Mouse (Mus musculus) stomach, embryonic 14.5 days (tissue): ENCODE data around the gene Hist1h2bf. TPM values are rescaled to one million over a fixed set of nuclear protein-coding genes. Genes with fewer than 3 reads are reported as not detected.
"Not testable (repeated sequence)": the region's sequence is repeated elsewhere in the genome, so short reads cannot be mapped to it uniquely, and the experiment has no call there.

Experiments used
- ATAC-seq: fragments of 200-750 bp; cut with Nextera tagmentation; 2 replicates; pipeline ENCODE4 v1.8.0; 2017; ENCODE audit warnings: low read depth, moderate TSS enrichment; ENCODE audit not compliant: insufficient number of reproducible peaks, insufficient read depth, low FRiP score
- H3K27ac ChIP-seq: fragments of 300-500 bp; sonication (generic); 2 replicates; pipeline ENCODE4 v1.5.1; 2014; ENCODE audit warnings: mild to moderate bottlenecking, low read length, moderate library complexity, mixed read lengths
- H3K27me3 ChIP-seq: fragments of 300-500 bp; sonication (generic); 2 replicates; pipeline ENCODE4 v1.6.1; 2014; ENCODE audit warnings: low read length, control low read depth, mixed read lengths; ENCODE audit not compliant: control insufficient read depth, insufficient read depth
- H3K36me3 ChIP-seq: fragments of 300-500 bp; sonication (generic); 2 replicates; pipeline ENCODE4 v1.6.1; 2014; ENCODE audit warnings: mild to moderate bottlenecking, control low read depth, low read length, moderate library complexity, mixed read lengths; ENCODE audit not compliant: control insufficient read depth, insufficient read depth
- H3K4me1 ChIP-seq: fragments of 300-500 bp; sonication (generic); 2 replicates; pipeline ENCODE4 v1.6.1; 2014; ENCODE audit warnings: low read length, control low read depth, mixed read lengths; ENCODE audit not compliant: control insufficient read depth, insufficient read depth
- H3K4me2 ChIP-seq: fragments of 300-500 bp; sonication (generic); replicated peaks from 2 replicates; pipeline ENCODE4 v1.6.1; 2014; ENCODE audit warnings: low read depth, low read length, control low read depth
- H3K4me3 ChIP-seq: fragments of 300-500 bp; sonication (generic); 2 replicates; pipeline ENCODE4 v1.5.1; 2014; ENCODE audit warnings: low read depth, low read length, control low read depth
- H3K9ac ChIP-seq: fragments of 300-500 bp; sonication (generic); replicated peaks from 2 replicates; pipeline ENCODE4 v1.6.1; 2014; ENCODE audit warnings: low read depth, mild to moderate bottlenecking, control low read depth, low read length, moderate library complexity, mixed read lengths
- H3K9me3 ChIP-seq: fragments of 300-500 bp; sonication (generic); 2 replicates; pipeline ENCODE4 v1.6.1; 2016; ENCODE audit warnings: low read depth, low read length, control low read depth; ENCODE audit not compliant: control insufficient read depth
- WGBS: fragments of 180-500 bp; shearing (Covaris S2); extraction: QIAGEN DNeasy Blood & Tissue Kit; methylation state at CpG from one replicate; pipeline ENCODE4 v1.1.7; 2014; 5-methylcytosine and 5-hydroxymethylcytosine counted together
- polyA plus RNA-seq: library from polyadenylated mRNA; unstranded; fragments of >200 nt; fragmentation: Nextera tagmentation; extraction: Ambion mirVana; gene quantifications from 2 replicates; pipeline ENCODE4 v1.2.1, GENCODE M21; 2014

Gene Hist1h2bf
- 7.1 and 7.3 TPM in 2 replicates for polyA plus RNA-seq

GRCm38 (mm10) chr13:23573898-23574524 is at the start of gene Hist1h2bf, which contains the start of gene Hist1h2ad:
Gene Hist1h2bf, minus strand, starts transcription at chr13:23574196.
Gene Hist1h2ad, plus strand, starts transcription at chr13:23574381.
- Histone ChIP-seq H3K4me3 (peak within 1 kb of the TSS; percentile 42), H3K9ac (peak within 1 kb of the TSS; percentile 42), H3K4me2 (peak within 1 kb of the TSS; percentile 60), H3K27ac (peak within 1 kb of the TSS; percentile 94)
- not testable (repeated sequence) for H3K4me1 ChIP-seq, H3K36me3 ChIP-seq, H3K9me3 ChIP-seq, H3K27me3 ChIP-seq
- ATAC-seq = peak; percentile 92
- under 1% methylated on average over 33 of the region's 42 CpGs for WGBS

GRCm38 (mm10) chr13:23622861-23623450 is 49.0 kb upstream of the Hist1h2bf start:
- no peak for ATAC-seq
- Histone ChIP-seq H3K27me3 (no peaks in the 10 kb centered on the region), H3K27ac (peak overlapping the region; percentile 97), H3K4me1 (0 out of 2 replicates have a peak, but pooled peaks cover 6% of the 10 kb centered on the region), H3K4me3 (peak overlapping the region; percentile 57), H3K4me2 (peak overlapping the region; percentile 74), H3K36me3 (no peaks in the 10 kb centered on the region), H3K9ac (peak overlapping the region; percentile 75), H3K9me3 (no peaks in the 10 kb centered on the region)
- WGBS = 28% methylated on average over 7 of the region's 7 CpGs

GRCm38 (mm10) chr13:23622175-23622671 is 48.2 kb upstream of the Hist1h2bf start, which contains the start of gene Hist1h1e:
Gene Hist1h1e, minus strand, starts transcription at chr13:23622558.
- not testable (repeated sequence) for H3K36me3 ChIP-seq, H3K9me3 ChIP-seq, H3K27me3 ChIP-seq, H3K4me1 ChIP-seq
- peak; percentile 91 for ATAC-seq
- under 1% methylated on average over 52 of the region's 53 CpGs for WGBS
- Histone ChIP-seq H3K4me2 (peak within 1 kb of the TSS; percentile 74), H3K9ac (peak within 1 kb of the TSS; percentile 75), H3K4me3 (peak within 1 kb of the TSS; percentile 57), H3K27ac (peak within 1 kb of the TSS; percentile 97)

- Histone ChIP-seq H3K4me3 (peak overlapping the region; percentile 57), H3K4me2 (peak overlapping the region; percentile 74), H3K9ac (peak overlapping the region; percentile 75), H3K27ac (peak overlapping the region; percentile 97), H3K27me3 (no peaks in the 10 kb centered on the region), H3K36me3 (no peaks in the 10 kb centered on the region), H3K9me3 (no peaks in the 10 kb centered on the region), H3K4me1 (0 out of 2 replicates have a peak, but pooled peaks cover 6% of the 10 kb centered on the region)
- WGBS = under 1% methylated on average over 18 of the region's 18 CpGs
- peak; percentile 83 for ATAC-seq
These were observed 47.7 kb upstream of the Hist1h2bf start for GRCm38 (mm10) chr13:23621532-23622174.

- Histone ChIP-seq H3K27me3 (no peaks in the 10 kb centered on the region), H3K4me1 (0 out of 2 replicates have a peak, but pooled peaks cover 6% of the 10 kb centered on the region), H3K4me2 (peak within 1 kb of the TSS; percentile 74), H3K4me3 (peak within 1 kb of the TSS; percentile 57), H3K9me3 (no peaks in the 10 kb centered on the region), H3K36me3 (no peaks in the 10 kb centered on the region), H3K27ac (peak within 1 kb of the TSS; percentile 97), H3K9ac (peak within 1 kb of the TSS; percentile 75)
- ATAC-seq = peak; percentile 89
- 1% methylated on average over 27 of the region's 27 CpGs for WGBS
These were observed 46.9 kb upstream of the Hist1h2bf start, which contains the start of gene Hist1h2be for GRCm38 (mm10) chr13:23620733-23621531. Gene Hist1h2be, minus strand, starts transcription at chr13:23621124.

- no peaks in the 10 kb centered on the region for H3K36me3 ChIP-seq
- no peaks in the 10 kb centered on the region for H3K9me3 ChIP-seq
- 47% methylated on average over 12 of the region's 12 CpGs for WGBS
- H3K4me2 ChIP-seq = peak overlapping the region; percentile 74
- H3K4me1 ChIP-seq = 0 out of 2 replicates have a peak, but pooled peaks cover 6% of the 10 kb centered on the region
- peak overlapping the region; percentile 57 for H3K4me3 ChIP-seq
- H3K9ac ChIP-seq = peak overlapping the region; percentile 19
- no peaks in the 10 kb centered on the region for H3K27me3 ChIP-seq
- H3K27ac ChIP-seq = peak overlapping the region; percentile 97
- ATAC-seq = no peak
These were observed 46.2 kb upstream of the Hist1h2bf start for GRCm38 (mm10) chr13:23620056-23620732.

GRCm38 (mm10) chr13:23611638-23612037 is 37.6 kb upstream of the Hist1h2bf start:
- Histone ChIP-seq H3K27me3 (no peaks in the 10 kb centered on the region), H3K4me3 (no peak overlapping the region), H3K4me2 (no peak overlapping the region), H3K36me3 (no peaks in the 10 kb centered on the region), H3K4me1 (no peaks in the 10 kb centered on the region), H3K27ac (no peak overlapping the region), H3K9me3 (no peaks in the 10 kb centered on the region), H3K9ac (no peak overlapping the region)
- 87% methylated on average over 3 of the region's 3 CpGs for WGBS
- no peak for ATAC-seq
